Mouse (Mus musculus): Measurements from ENCODE around the gene Tnfsf15. TPM values are rescaled to one million over a fixed set of nuclear protein-coding genes. Genes with fewer than 3 reads are reported as not detected.

The Tnfsf15 gene
- total and polyA plus RNA-seq, 2 experiments from 2014 or later: not detected

DNA sequence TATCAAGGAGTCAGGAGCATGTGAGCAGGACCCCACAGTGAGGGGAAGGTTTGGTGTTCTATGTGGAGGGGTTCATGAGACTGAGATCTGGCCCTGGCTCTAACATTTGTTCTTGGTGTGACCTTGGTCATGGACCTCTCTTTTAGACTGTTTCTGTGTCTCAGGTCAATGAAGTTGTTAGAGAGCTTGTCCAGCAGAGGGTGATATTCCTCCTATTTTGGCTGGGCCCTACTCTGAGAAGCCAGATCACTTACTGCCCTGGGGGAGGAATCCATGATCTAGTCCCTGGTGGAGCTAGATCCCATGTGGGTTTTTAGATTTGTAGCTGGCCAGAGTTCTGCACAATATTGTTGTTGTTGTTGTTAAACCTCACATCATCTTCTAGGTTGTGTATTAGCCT, 58.8 kb downstream of the Tnfsf15 start:
- peak; percentile 61 for TF ChIP-seq CTCF (IDR thresholded peaks at IDR 0.05)
- Histone ChIP-seq H3K27ac (ENCODE audit: low read depth, low read length) (no peak overlapping the region), H3K27me3 (ENCODE audit: insufficient read depth, low read length) (no peaks in the 10 kb centered on the region), H3K36me3 (ENCODE audit: insufficient read depth, low read length) (no peaks in the 10 kb centered on the region), H3K9me3 (ENCODE audit: low read length) (no peaks in the 10 kb centered on the region), H3K9ac (replicated peaks; ENCODE audit: low read length, poor library complexity, severe bottlenecking) (no peak overlapping the region), H3K4me1 (ENCODE audit: insufficient read depth, low read length) (no peaks in the 10 kb centered on the region), H3K4me3 (ENCODE audit: low read depth, low read length) (no peak overlapping the region), H3K4me2 (ENCODE audit: low read depth, low read length, poor library complexity, severe bottlenecking) (no peak overlapping the region)
- ATAC-seq (ENCODE audit: low FRiP score) (no peak), DNase-seq (ENCODE audit: low spot score) (no peak)

DNA sequence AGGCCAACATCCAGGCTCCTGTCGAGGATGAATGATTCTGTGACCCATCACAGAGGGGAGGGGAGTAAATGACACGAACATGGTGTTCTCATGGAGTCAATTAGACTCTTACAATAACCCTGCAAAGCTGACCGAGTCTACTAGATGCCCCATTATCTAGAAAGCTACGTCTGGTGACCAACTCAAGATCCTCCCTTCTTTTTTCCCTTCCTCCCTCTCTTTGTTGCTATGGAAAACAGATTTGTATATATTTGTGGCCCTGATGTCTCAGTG, 59.7 kb downstream of the Tnfsf15 start:
- WGBS: 52% methylated on average over 4 of the region's 4 CpGs

DNA sequence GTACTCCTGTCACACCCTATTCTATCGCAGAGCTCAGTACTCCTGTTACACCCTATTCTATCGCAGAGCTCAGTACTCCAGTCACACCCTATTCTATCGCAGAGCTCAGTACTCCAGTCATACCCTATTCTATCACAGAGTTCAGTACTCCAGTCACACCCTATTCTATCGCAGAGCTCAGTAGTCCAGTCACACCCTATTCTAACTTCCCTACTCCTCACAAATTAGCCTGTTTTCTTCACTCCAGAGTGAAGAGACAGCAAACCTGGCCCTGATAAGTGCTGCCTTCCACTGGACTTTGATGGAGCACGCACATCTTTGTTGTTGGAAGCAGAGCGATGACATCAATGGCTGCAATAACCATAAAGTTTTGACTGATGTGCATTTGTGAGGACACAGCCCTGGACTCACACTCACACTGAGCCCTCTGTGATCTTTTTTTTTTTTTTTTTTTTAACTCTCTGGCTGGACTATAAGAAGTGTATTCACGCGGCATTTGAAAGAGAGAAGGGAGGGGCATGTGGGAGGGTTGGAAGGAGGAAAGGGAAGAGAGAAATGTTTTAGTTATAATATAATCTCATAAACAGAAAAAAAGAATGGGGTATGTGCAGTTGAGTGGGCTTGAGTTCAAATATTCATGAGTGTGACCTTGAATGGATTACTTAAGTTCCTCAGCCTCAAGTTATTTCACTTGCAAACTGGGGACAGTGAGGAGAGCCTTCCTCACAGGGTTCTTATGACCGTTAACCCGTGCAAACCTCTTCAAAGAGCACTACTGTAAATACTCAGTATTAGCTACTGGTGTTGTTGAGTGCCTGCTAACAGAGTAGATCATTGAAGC, 60.3 kb downstream of the Tnfsf15 start:
- ATAC-seq (ENCODE audit: low FRiP score): no peak
- no peak overlapping the region for H3K4me2 ChIP-seq (ENCODE audit: low read depth, low read length, poor library complexity, severe bottlenecking)
- no peak for DNase-seq (ENCODE audit: low spot score)
- H3K4me3 ChIP-seq (ENCODE audit: low read depth, low read length): no peak overlapping the region
- H3K9me3 ChIP-seq (ENCODE audit: low read length): no peaks in the 10 kb centered on the region
- no peak overlapping the region for H3K9ac ChIP-seq (replicated peaks; ENCODE audit: low read length, poor library complexity, severe bottlenecking)
- no peaks in the 10 kb centered on the region for H3K4me1 ChIP-seq (ENCODE audit: insufficient read depth, low read length)
- no peaks in the 10 kb centered on the region for H3K27me3 ChIP-seq (ENCODE audit: insufficient read depth, low read length)
- no peak for TF ChIP-seq CTCF (IDR thresholded peaks at IDR 0.05)
- WGBS: 89% methylated on average over 10 of the region's 10 CpGs
- no peak overlapping the region for H3K27ac ChIP-seq (ENCODE audit: low read depth, low read length)
- H3K36me3 ChIP-seq (ENCODE audit: insufficient read depth, low read length): no peaks in the 10 kb centered on the region

More for the DNA sequence above, 59.7 kb downstream of the Tnfsf15 start:
- Histone ChIP-seq H3K27me3 (ENCODE audit: insufficient read depth, low read length) (no peaks in the 10 kb centered on the region), H3K9ac (replicated peaks; ENCODE audit: low read length, poor library complexity, severe bottlenecking) (no peak overlapping the region), H3K4me3 (ENCODE audit: low read depth, low read length) (no peak overlapping the region), H3K9me3 (ENCODE audit: low read length) (no peaks in the 10 kb centered on the region), H3K4me1 (ENCODE audit: insufficient read depth, low read length) (no peaks in the 10 kb centered on the region), H3K4me2 (ENCODE audit: low read depth, low read length, poor library complexity, severe bottlenecking) (no peak overlapping the region), H3K36me3 (ENCODE audit: insufficient read depth, low read length) (no peaks in the 10 kb centered on the region), H3K27ac (ENCODE audit: low read depth, low read length) (no peak overlapping the region)
- no peak for TF ChIP-seq CTCF (IDR thresholded peaks at IDR 0.05)
- ATAC-seq (ENCODE audit: low FRiP score): no peak
- no peak for DNase-seq (ENCODE audit: low spot score)

DNA sequence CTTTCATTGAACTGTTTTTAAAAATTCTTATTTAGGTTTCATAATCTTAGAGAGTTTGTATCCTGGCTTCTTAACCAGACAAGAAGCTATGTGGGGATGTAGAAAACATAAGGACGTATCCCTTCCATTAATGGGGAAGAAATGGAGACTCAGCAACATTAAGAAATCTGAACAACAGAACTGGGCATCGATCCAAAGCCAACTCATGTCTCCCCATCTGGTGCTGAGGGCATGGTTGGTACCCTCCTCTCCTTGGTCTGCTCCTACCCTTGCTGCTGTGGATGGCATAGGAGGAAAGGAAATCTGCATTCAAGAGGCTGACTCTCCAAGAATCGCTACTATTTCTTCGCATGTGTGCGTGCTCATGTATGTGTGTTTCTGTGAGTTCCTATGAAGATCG, 61.2 kb downstream of the Tnfsf15 start:
- Histone ChIP-seq H3K36me3 (ENCODE audit: insufficient read depth, low read length) (no peaks in the 10 kb centered on the region), H3K9me3 (ENCODE audit: low read length) (no peaks in the 10 kb centered on the region), H3K9ac (replicated peaks; ENCODE audit: low read length, poor library complexity, severe bottlenecking) (no peak overlapping the region), H3K4me2 (ENCODE audit: low read depth, low read length, poor library complexity, severe bottlenecking) (no peak overlapping the region), H3K27ac (ENCODE audit: low read depth, low read length) (no peak overlapping the region), H3K4me1 (ENCODE audit: insufficient read depth, low read length) (no peaks in the 10 kb centered on the region), H3K27me3 (ENCODE audit: insufficient read depth, low read length) (no peaks in the 10 kb centered on the region), H3K4me3 (ENCODE audit: low read depth, low read length) (no peak overlapping the region)
- no peak for DNase-seq (ENCODE audit: low spot score)
- TF ChIP-seq CTCF (IDR thresholded peaks at IDR 0.05): no peak
- 93% methylated on average over 6 of the region's 6 CpGs for WGBS
- ATAC-seq (ENCODE audit: low FRiP score): no peak

DNA sequence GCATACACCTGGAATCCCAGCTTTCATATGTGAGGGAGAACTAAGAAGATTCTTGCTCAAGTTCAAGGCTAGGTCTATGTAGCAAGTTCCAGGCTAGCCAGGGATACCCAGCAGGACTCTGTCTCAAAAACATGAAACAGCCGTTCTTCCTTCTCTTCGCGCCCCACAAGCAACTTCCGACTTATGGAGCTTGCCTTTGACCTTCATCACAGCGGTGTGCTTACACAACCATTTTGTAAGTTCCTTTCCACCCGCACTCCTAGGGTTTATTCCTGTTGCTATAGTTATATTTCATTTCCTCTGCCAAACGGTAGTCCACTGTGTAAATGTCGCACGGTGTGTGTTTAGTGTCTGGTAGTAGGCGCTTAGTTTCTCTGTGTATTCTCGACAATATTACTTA, 61.9 kb downstream of the Tnfsf15 start:
- Histone ChIP-seq H3K4me2 (ENCODE audit: low read depth, low read length, poor library complexity, severe bottlenecking) (no peak overlapping the region), H3K9ac (replicated peaks; ENCODE audit: low read length, poor library complexity, severe bottlenecking) (no peak overlapping the region), H3K4me3 (ENCODE audit: low read depth, low read length) (no peak overlapping the region), H3K27ac (ENCODE audit: low read depth, low read length) (no peak overlapping the region), H3K9me3 (ENCODE audit: low read length) (no peaks in the 10 kb centered on the region), H3K27me3 (ENCODE audit: insufficient read depth, low read length) (no peaks in the 10 kb centered on the region), H3K4me1 (ENCODE audit: insufficient read depth, low read length) (no peaks in the 10 kb centered on the region), H3K36me3 (ENCODE audit: insufficient read depth, low read length) (no peaks in the 10 kb centered on the region)
- WGBS: 81% methylated on average over 11 of the region's 11 CpGs
- no peak for DNase-seq (ENCODE audit: low spot score)
- ATAC-seq (ENCODE audit: low FRiP score): no peak
- TF ChIP-seq CTCF (IDR thresholded peaks at IDR 0.05): no peak

DNA sequence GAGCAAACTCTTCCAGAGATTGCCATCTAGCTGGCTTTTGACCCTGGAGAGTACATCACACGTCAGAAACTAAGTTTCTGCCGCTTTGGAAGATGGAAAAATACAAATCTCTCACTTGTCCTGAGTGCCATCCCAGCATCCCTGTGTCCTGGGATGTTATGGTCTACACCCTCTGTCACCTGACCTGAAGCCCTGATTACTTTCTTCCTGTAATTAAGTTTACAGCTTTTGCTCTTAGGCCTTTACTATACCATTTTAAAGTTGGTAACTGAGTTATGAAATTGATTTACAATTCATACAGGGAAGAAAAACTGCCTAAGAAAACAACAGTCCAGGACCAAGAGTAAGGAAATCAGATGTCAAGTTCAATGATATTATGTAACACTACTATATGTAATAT, 62.5 kb downstream of the Tnfsf15 start:
- no peak for ATAC-seq (ENCODE audit: low FRiP score)
- Histone ChIP-seq H3K9ac (replicated peaks; ENCODE audit: low read length, poor library complexity, severe bottlenecking) (no peak overlapping the region), H3K4me3 (ENCODE audit: low read depth, low read length) (no peak overlapping the region), H3K4me2 (ENCODE audit: low read depth, low read length, poor library complexity, severe bottlenecking) (no peak overlapping the region), H3K9me3 (ENCODE audit: low read length) (no peaks in the 10 kb centered on the region), H3K36me3 (ENCODE audit: insufficient read depth, low read length) (no peaks in the 10 kb centered on the region), H3K27me3 (ENCODE audit: insufficient read depth, low read length) (no peaks in the 10 kb centered on the region), H3K27ac (ENCODE audit: low read depth, low read length) (no peak overlapping the region), H3K4me1 (ENCODE audit: insufficient read depth, low read length) (no peaks in the 10 kb centered on the region)
- no peak for TF ChIP-seq CTCF (IDR thresholded peaks at IDR 0.05)
- 81% methylated on average over 2 of the region's 2 CpGs for WGBS
- DNase-seq (ENCODE audit: low spot score): no peak
